Mouse (Mus musculus): ENCODE measurements around the gene Sub1. TPM values are rescaled to one million over a fixed set of nuclear protein-coding genes. Genes with fewer than 3 reads are reported as not detected.

Gene Sub1
- polyA plus RNA-seq, 1 experiment from 2014 or later: 608 TPM

- Histone ChIP-seq H3K27ac (ENCODE audit: low read length) (no peak overlapping the region), H3K9me3 (ENCODE audit: low read length) (no peaks in the 10 kb centered on the region), H3K36me3 (ENCODE audit: insufficient read depth, low read length) (peaks cover 15% of the 10 kb centered on the region; the same call in 1 of the 2 replicates), H3K4me3 (ENCODE audit: low read depth, low read length) (no peak overlapping the region), H3K9ac (replicated peaks; ENCODE audit: low read depth) (no peak overlapping the region), H3K4me1 (ENCODE audit: insufficient read depth, low read depth, low read length) (no peaks in the 10 kb centered on the region), H3K27me3 (replicated peaks; ENCODE audit: insufficient read depth, low read length) (no peaks in the 10 kb centered on the region), H3K4me2 (replicated peaks; ENCODE audit: low read depth, low read length) (no peak overlapping the region)
- WGBS: 70% methylated on average over 2 of the region's 2 CpGs
- DNase-seq (ENCODE audit: low spot score) (no peak), ATAC-seq (no peak)
- TF ChIP-seq CTCF (IDR thresholded peaks at IDR 0.05) (no peak), EP300 (IDR thresholded peaks at IDR 0.05) (no peak)
These were observed 18.6 kb downstream of the Sub1 start for GRCm38 (mm10) chr15:11978175-11978574.

- Histone ChIP-seq H3K4me2 (replicated peaks; ENCODE audit: low read depth, low read length) (no peak overlapping the region), H3K4me3 (ENCODE audit: low read depth, low read length) (no peak overlapping the region), H3K27ac (ENCODE audit: low read length) (no peak overlapping the region), H3K9me3 (ENCODE audit: low read length) (no peaks in the 10 kb centered on the region), H3K27me3 (replicated peaks; ENCODE audit: insufficient read depth, low read length) (no peaks in the 10 kb centered on the region), H3K4me1 (ENCODE audit: insufficient read depth, low read depth, low read length) (no peaks in the 10 kb centered on the region), H3K36me3 (ENCODE audit: insufficient read depth, low read length) (peaks cover 14% of the 10 kb centered on the region; the same call in 1 of the 2 replicates), H3K9ac (replicated peaks; ENCODE audit: low read depth) (no peak overlapping the region)
- ATAC-seq (no peak), DNase-seq (ENCODE audit: low spot score) (no peak)
- WGBS: 88% methylated on average over 1 of the region's 1 CpGs
- TF ChIP-seq EP300 (IDR thresholded peaks at IDR 0.05) (no peak), CTCF (IDR thresholded peaks at IDR 0.05) (no peak)
These were observed 19.7 kb downstream of the Sub1 start for GRCm38 (mm10) chr15:11977071-11977470.

GRCm38 (mm10) chr15:11975836-11976235, 20.9 kb downstream of the Sub1 start:
- no peaks in the 10 kb centered on the region for H3K27me3 ChIP-seq (replicated peaks; ENCODE audit: insufficient read depth, low read length)
- WGBS: 60% methylated on average over 9 of the region's 9 CpGs
- ATAC-seq: no peak
- no peak overlapping the region for H3K4me2 ChIP-seq (replicated peaks; ENCODE audit: low read depth, low read length)
- TF ChIP-seq CTCF (IDR thresholded peaks at IDR 0.05) (no peak), EP300 (IDR thresholded peaks at IDR 0.05) (no peak)
- no peaks in the 10 kb centered on the region for H3K4me1 ChIP-seq (ENCODE audit: insufficient read depth, low read depth, low read length)
- H3K4me3 ChIP-seq (ENCODE audit: low read depth, low read length): no peak overlapping the region
- H3K36me3 ChIP-seq (ENCODE audit: insufficient read depth, low read length): peaks cover 4% of the 10 kb centered on the region; the same call in 1 of the 2 replicates
- no peak for DNase-seq (ENCODE audit: low spot score)
- no peak overlapping the region for H3K9ac ChIP-seq (replicated peaks; ENCODE audit: low read depth)
- no peaks in the 10 kb centered on the region for H3K9me3 ChIP-seq (ENCODE audit: low read length)
- no peak overlapping the region for H3K27ac ChIP-seq (ENCODE audit: low read length)

- Histone ChIP-seq H3K4me2 (replicated peaks; ENCODE audit: low read depth, low read length) (no peak overlapping the region), H3K9me3 (ENCODE audit: low read length) (no peaks in the 10 kb centered on the region), H3K4me1 (ENCODE audit: insufficient read depth, low read depth, low read length) (no peaks in the 10 kb centered on the region), H3K4me3 (ENCODE audit: low read depth, low read length) (no peak overlapping the region), H3K27ac (ENCODE audit: low read length) (no peak overlapping the region), H3K27me3 (replicated peaks; ENCODE audit: insufficient read depth, low read length) (no peaks in the 10 kb centered on the region), H3K9ac (replicated peaks; ENCODE audit: low read depth) (no peak overlapping the region), H3K36me3 (ENCODE audit: insufficient read depth, low read length) (no peaks in the 10 kb centered on the region)
- TF ChIP-seq CTCF (IDR thresholded peaks at IDR 0.05) (peak; percentile 99), EP300 (IDR thresholded peaks at IDR 0.05) (no peak)
- WGBS: 19% methylated on average over 13 of the region's 13 CpGs
- ATAC-seq (peak; percentile 89), DNase-seq (ENCODE audit: low spot score) (peak; percentile 91)
These were observed 24.8 kb downstream of the Sub1 start for GRCm38 (mm10) chr15:11971854-11972420.

- no peak for TF ChIP-seq EP300 (IDR thresholded peaks at IDR 0.05)
- no peak for TF ChIP-seq CTCF (IDR thresholded peaks at IDR 0.05)
- Histone ChIP-seq H3K9me3 (ENCODE audit: low read length) (no peaks in the 10 kb centered on the region), H3K4me1 (ENCODE audit: insufficient read depth, low read depth, low read length) (no peaks in the 10 kb centered on the region), H3K27me3 (replicated peaks; ENCODE audit: insufficient read depth, low read length) (no peaks in the 10 kb centered on the region), H3K27ac (ENCODE audit: low read length) (no peak overlapping the region), H3K36me3 (ENCODE audit: insufficient read depth, low read length) (no peaks in the 10 kb centered on the region), H3K4me2 (replicated peaks; ENCODE audit: low read depth, low read length) (no peak overlapping the region), H3K4me3 (ENCODE audit: low read depth, low read length) (no peak overlapping the region), H3K9ac (replicated peaks; ENCODE audit: low read depth) (no peak overlapping the region)
- WGBS: 72% methylated on average over 10 of the region's 10 CpGs
- no peak for DNase-seq (ENCODE audit: low spot score)
- ATAC-seq: no peak
These were observed 26.2 kb downstream of the Sub1 start for GRCm38 (mm10) chr15:11970621-11971020.

GRCm38 (mm10) chr15:11968851-11969250, 27.9 kb downstream of the Sub1 start:
- H3K4me3 ChIP-seq (ENCODE audit: low read depth, low read length): no peak overlapping the region
- ATAC-seq: no peak
- no peaks in the 10 kb centered on the region for H3K36me3 ChIP-seq (ENCODE audit: insufficient read depth, low read length)
- no peak overlapping the region for H3K27ac ChIP-seq (ENCODE audit: low read length)
- no peaks in the 10 kb centered on the region for H3K27me3 ChIP-seq (replicated peaks; ENCODE audit: insufficient read depth, low read length)
- TF ChIP-seq CTCF (IDR thresholded peaks at IDR 0.05) (no peak), EP300 (IDR thresholded peaks at IDR 0.05) (no peak)
- no peaks in the 10 kb centered on the region for H3K4me1 ChIP-seq (ENCODE audit: insufficient read depth, low read depth, low read length)
- no peaks in the 10 kb centered on the region for H3K9me3 ChIP-seq (ENCODE audit: low read length)
- 82% methylated on average over 9 of the region's 9 CpGs for WGBS
- H3K9ac ChIP-seq (replicated peaks; ENCODE audit: low read depth): no peak overlapping the region
- H3K4me2 ChIP-seq (replicated peaks; ENCODE audit: low read depth, low read length): no peak overlapping the region
- no peak for DNase-seq (ENCODE audit: low spot score)

- no peak overlapping the region for H3K27ac ChIP-seq (ENCODE audit: low read length)
- peak; percentile 50 for DNase-seq (ENCODE audit: low spot score)
- TF ChIP-seq EP300 (IDR thresholded peaks at IDR 0.05) (no peak), CTCF (IDR thresholded peaks at IDR 0.05) (peak; percentile 83)
- H3K9ac ChIP-seq (replicated peaks; ENCODE audit: low read depth): no peak overlapping the region
- ATAC-seq: no peak
- no peaks in the 10 kb centered on the region for H3K36me3 ChIP-seq (ENCODE audit: insufficient read depth, low read length)
- no peaks in the 10 kb centered on the region for H3K27me3 ChIP-seq (replicated peaks; ENCODE audit: insufficient read depth, low read length)
- WGBS: 3% methylated on average over 4 of the region's 4 CpGs
- H3K4me2 ChIP-seq (replicated peaks; ENCODE audit: low read depth, low read length): no peak overlapping the region
- H3K4me1 ChIP-seq (ENCODE audit: insufficient read depth, low read depth, low read length): no peaks in the 10 kb centered on the region
- H3K9me3 ChIP-seq (ENCODE audit: low read length): no peaks in the 10 kb centered on the region
- H3K4me3 ChIP-seq (ENCODE audit: low read depth, low read length): no peak overlapping the region
These were observed 30.4 kb downstream of the Sub1 start for GRCm38 (mm10) chr15:11966367-11966766.
